Mouse (Mus musculus) CH12.LX (cell line): ENCODE results near the gene 1600012H06Rik. TPM values are rescaled to one million over a fixed set of nuclear protein-coding genes. Genes with fewer than 3 reads are reported as not detected.

Source experiments
- DNase-seq: peaks from one replicate; pipeline ENCODE4 v3.0.0-alpha.2; 2013; ENCODE audit errors: extremely low read depth
- H3K27ac ChIP-seq: 2 replicates; pipeline ENCODE4 v1.5.1; 2012; ENCODE audit warnings: low read depth, mild to moderate bottlenecking, control low read depth, moderate library complexity; ENCODE audit not compliant: insufficient read depth
- H3K27me3 ChIP-seq: replicated peaks from 2 replicates; pipeline ENCODE3; 2012; ENCODE audit warnings: inconsistent platforms
- H3K36me3 ChIP-seq, 2 experiments: replicated peaks in 1 of 2; 2 replicates each; pipeline versions ENCODE3 to v1.6.1; 2012; ENCODE audit warnings: inconsistent platforms in 1 of 2, low read length in 1 of 2, mild to moderate bottlenecking in 1 of 2, mixed read lengths in 1 of 2, moderate library complexity in 1 of 2; ENCODE audit not compliant: control insufficient read depth in 1 of 2, insufficient read depth in 1 of 2
- H3K4me1 ChIP-seq, 2 experiments: 2 replicates each; pipeline ENCODE4 v1.6.1; 2012; ENCODE audit warnings: inconsistent platforms in 1 of 2, moderate library complexity in 1 of 2; ENCODE audit not compliant: insufficient read depth in 2 of 2, control insufficient read depth in 1 of 2
- H3K4me2 ChIP-seq: 2 replicates; pipeline ENCODE4 v1.6.1; 2012; ENCODE audit warnings: low read depth, mild to moderate bottlenecking, control low read depth; ENCODE audit not compliant: poor library complexity, insufficient read depth, severe bottlenecking
- H3K4me3 ChIP-seq, 3 experiments: fragments of 150-350 bp in 1 of 3; sonication (generic) in 1 of 3; replicated peaks in 1 of 3; 2 replicates each; pipeline versions ENCODE3 to v1.5.1; 2011 to 2012; ENCODE audit warnings: low read depth in 2 of 3, low read length in 2 of 3, mild to moderate bottlenecking in 2 of 3, moderate library complexity in 2 of 3, control low read depth in 1 of 3, improper control_type of control experiment in 1 of 3, inconsistent platforms in 1 of 3, mixed read lengths in 1 of 3; ENCODE audit not compliant: poor library complexity in 1 of 3
- H3K79me2 ChIP-seq: replicated peaks from 2 replicates; pipeline ENCODE4 v1.6.1; 2012; ENCODE audit warnings: mild to moderate bottlenecking, moderate library complexity; ENCODE audit not compliant: control insufficient read depth, poor library complexity, insufficient read depth, severe bottlenecking; ENCODE audit errors: extremely low read depth
- H3K9ac ChIP-seq: 2 replicates; pipeline ENCODE4 v1.6.1; 2012; ENCODE audit warnings: low read depth, mild to moderate bottlenecking, control low read depth, moderate library complexity; ENCODE audit not compliant: insufficient read depth
- H3K9me3 ChIP-seq: replicated peaks from 2 replicates; pipeline ENCODE3; 2012; ENCODE audit warnings: low read length, inconsistent platforms, mixed read lengths
- CHD2 ChIP-seq: IDR thresholded peaks from 2 replicates; pipeline ENCODE4 v1.6.1; 2011; ENCODE audit warnings: low read length, improper control_type of control experiment
- ELF1 ChIP-seq: IDR thresholded peaks from 2 replicates; pipeline ENCODE4 v1.6.1; 2014; ENCODE audit warnings: low read depth, mild to moderate bottlenecking, inconsistent platforms, low read length, improper control_type of control experiment
- EP300 ChIP-seq: IDR thresholded peaks from 2 replicates; pipeline ENCODE4 v1.6.1; 2011; ENCODE audit warnings: low read length, improper control_type of control experiment
- HCFC1 ChIP-seq: IDR thresholded peaks from 2 replicates; pipeline ENCODE4 v1.6.1; 2012; ENCODE audit warnings: low read depth, mild to moderate bottlenecking, inconsistent platforms, low read length, improper control_type of control experiment
- IRF4 ChIP-seq: IDR thresholded peaks from 2 replicates; pipeline ENCODE4 v1.6.1; 2014; ENCODE audit warnings: low read depth, mild to moderate bottlenecking, inconsistent platforms, low read length, improper control_type of control experiment
- JUN ChIP-seq: IDR thresholded peaks from 2 replicates; pipeline ENCODE4 v1.6.1; 2011; ENCODE audit warnings: low read depth, mild to moderate bottlenecking, low read length, improper control_type of control experiment, moderate library complexity; ENCODE audit not compliant: insufficient read depth
- JUND ChIP-seq: conservative IDR thresholded peaks from 2 replicates; pipeline ENCODE4 v1.6.1; 2011; ENCODE audit warnings: low read depth, low read length, improper control_type of control experiment
- KAT2A ChIP-seq: IDR thresholded peaks from 2 replicates; pipeline ENCODE4 v1.6.1; 2012; ENCODE audit warnings: low read length, improper control_type of control experiment, inconsistent platforms; ENCODE audit not compliant: insufficient replicate concordance
- MAX ChIP-seq: IDR thresholded peaks from 2 replicates; pipeline ENCODE4 v1.6.1; 2011; ENCODE audit warnings: low read length, improper control_type of control experiment
- MEF2A ChIP-seq: IDR thresholded peaks from 2 replicates; pipeline ENCODE4 v1.6.1; 2014; ENCODE audit warnings: low read depth, mild to moderate bottlenecking, inconsistent platforms, low read length, improper control_type of control experiment, borderline replicate concordance
- MXI1 ChIP-seq: IDR thresholded peaks from 2 replicates; pipeline ENCODE4 v1.6.1; 2011; ENCODE audit warnings: mild to moderate bottlenecking, low read depth, low read length, improper control_type of control experiment
- MYC ChIP-seq: IDR thresholded peaks from 2 replicates; pipeline ENCODE4 v1.6.1; 2011; ENCODE audit warnings: low read depth, mild to moderate bottlenecking, improper control_type of control experiment, low read length
- PAX5 ChIP-seq: IDR thresholded peaks from 2 replicates; pipeline ENCODE4 v1.6.1; 2012; ENCODE audit warnings: low read length, inconsistent platforms, mixed read lengths
- POLR2A ChIP-seq: IDR thresholded peaks from 2 replicates; pipeline ENCODE4 v1.6.1; 2011; ENCODE audit warnings: low read depth, mild to moderate bottlenecking, improper control_type of control experiment, low read length
- POLR2AphosphoS2 ChIP-seq: IDR thresholded peaks from 2 replicates; pipeline ENCODE4 v1.6.1; 2011; ENCODE audit warnings: low read depth, low read length, improper control_type of control experiment
- RAD21 ChIP-seq: IDR thresholded peaks from 2 replicates; pipeline ENCODE4 v1.6.1; 2011; ENCODE audit warnings: low read depth, mild to moderate bottlenecking, low read length, improper control_type of control experiment, moderate library complexity
- RCOR1 ChIP-seq: conservative IDR thresholded peaks from 2 replicates; pipeline ENCODE4 v1.6.1; 2012; ENCODE audit warnings: low read depth, mild to moderate bottlenecking, inconsistent platforms, low read length, improper control_type of control experiment
- SMC3 ChIP-seq: IDR thresholded peaks from 2 replicates; pipeline ENCODE4 v1.6.1; 2011; ENCODE audit warnings: low read depth, low read length, improper control_type of control experiment
- TBP ChIP-seq: conservative IDR thresholded peaks from 2 replicates; pipeline ENCODE4 v1.6.1; 2011; ENCODE audit warnings: low read depth, low read length, improper control_type of control experiment
- UBTF ChIP-seq: IDR thresholded peaks from 2 replicates; pipeline ENCODE4 v1.6.1; 2012; ENCODE audit warnings: low read depth, mild to moderate bottlenecking, inconsistent platforms, low read length, improper control_type of control experiment, moderate library complexity
- USF1 ChIP-seq: IDR thresholded peaks from 2 replicates; pipeline ENCODE4 v1.6.1; 2014; ENCODE audit warnings: low read depth, mild to moderate bottlenecking, inconsistent platforms, low read length, improper control_type of control experiment
- ZMIZ1 ChIP-seq: IDR thresholded peaks from 2 replicates; pipeline ENCODE4 v1.6.1; 2012; ENCODE audit warnings: low read depth, mild to moderate bottlenecking, inconsistent platforms, low read length, improper control_type of control experiment
- ZNF384 ChIP-seq: IDR thresholded peaks from 2 replicates; pipeline ENCODE4 v1.6.1; 2012; ENCODE audit warnings: low read depth, low read length, improper control_type of control experiment, inconsistent platforms
- dilution Hi-C: fragments of 300-500 bp; cut with MboI; formaldehyde crosslinking; loops from 2 replicates; pipeline ENCODE4 v1.14.3; 2020; ENCODE audit warnings: low sequenced_read_pairs; ENCODE audit not compliant: extremely low pct_unique_long_range_greater_than_20kb, extremely low pct_ligation_motif_present
- in situ Hi-C: fragments of 300-500 bp; cut with MboI; formaldehyde crosslinking; loops from 3 replicates; pipeline ENCODE4 v1.14.3; 2019; ENCODE audit warnings: low sequenced_read_pairs, low pct_ligation_motif_present, low pct_unique_long_range_greater_than_20kb, mixed read lengths
- polyA plus RNA-seq: library from polyadenylated mRNA; unstranded; fragments of >175 nt; gene quantifications from 2 replicates; pipeline ENCODE4 v1.2.1, GENCODE M21; 2012; ENCODE audit warnings: low read depth; ENCODE audit not compliant: insufficient read length
- total RNA-seq, 2 experiments: library from RNA; depleted of rRNA; stranded (reverse); fragments of 300-350 nt in 1 of 2; fragments of >200 nt in 1 of 2; gene quantifications; 2 replicates each; pipeline ENCODE4 v1.2.3; 2012 to 2014

1600012H06Rik gene
- total and polyA plus RNA-seq, 3 experiments: 5.4 to 12.4 (median 10.6) TPM

DNA sequence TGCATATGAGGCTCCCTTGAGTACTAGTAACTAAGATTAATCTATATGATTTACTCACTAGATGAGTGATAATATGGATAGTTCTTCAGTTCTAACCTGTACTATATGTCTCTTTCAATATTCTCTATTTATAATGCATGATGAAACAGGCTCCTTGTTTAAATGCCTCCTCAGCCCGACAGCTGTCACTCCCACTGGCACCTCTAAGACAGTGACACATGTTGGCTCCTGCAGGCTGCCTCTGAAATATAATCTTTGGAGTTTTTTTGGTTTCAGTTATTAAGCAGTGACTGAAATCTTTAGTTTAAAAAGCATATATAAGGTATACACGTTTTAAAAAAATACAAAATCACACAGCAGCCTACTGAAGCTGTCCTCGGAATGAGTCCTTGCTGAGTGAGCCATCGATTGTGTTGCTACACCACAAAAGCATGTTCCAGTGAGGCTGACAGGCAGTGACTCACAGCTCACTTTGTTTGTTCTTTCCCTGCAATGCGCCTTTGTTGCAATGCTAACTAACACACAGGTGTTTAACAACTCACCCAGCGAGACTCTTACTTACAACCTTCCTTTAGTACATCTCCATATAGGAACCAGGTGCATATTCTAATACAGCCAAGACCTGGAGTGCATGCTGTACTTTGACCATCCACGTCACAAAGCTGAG lies 6.3 kb downstream of the 1600012H06Rik start:
- in situ Hi-C loops (no loop called here), dilution Hi-C loops (no loop called here)
- no peaks in the 10 kb centered on the region for H3K9me3 ChIP-seq
- peaks cover 53% of the 10 kb centered on the region for H3K79me2 ChIP-seq
- peaks cover 8 to 40% of the 10 kb centered on the region in 2 experiments for H3K4me1 ChIP-seq
- H3K27ac ChIP-seq: no peak overlapping the region
- TF ChIP-seq CHD2 (no peak), MEF2A (no peak), MYC (no peak), IRF4 (no peak), KAT2A (no peak), UBTF (no peak), ZMIZ1 (no peak), POLR2A (no peak), RCOR1 (no peak), JUN (no peak), RAD21 (no peak), SMC3 (no peak)
- H3K27me3 ChIP-seq: no peaks in the 10 kb centered on the region
- peaks cover 64 to 98% of the 10 kb centered on the region in 2 experiments for H3K36me3 ChIP-seq
- H3K4me2 ChIP-seq: no peak overlapping the region
- no peak overlapping the region for H3K4me3 ChIP-seq
- H3K9ac ChIP-seq: no peak overlapping the region
- DNase-seq: no peak

DNA sequence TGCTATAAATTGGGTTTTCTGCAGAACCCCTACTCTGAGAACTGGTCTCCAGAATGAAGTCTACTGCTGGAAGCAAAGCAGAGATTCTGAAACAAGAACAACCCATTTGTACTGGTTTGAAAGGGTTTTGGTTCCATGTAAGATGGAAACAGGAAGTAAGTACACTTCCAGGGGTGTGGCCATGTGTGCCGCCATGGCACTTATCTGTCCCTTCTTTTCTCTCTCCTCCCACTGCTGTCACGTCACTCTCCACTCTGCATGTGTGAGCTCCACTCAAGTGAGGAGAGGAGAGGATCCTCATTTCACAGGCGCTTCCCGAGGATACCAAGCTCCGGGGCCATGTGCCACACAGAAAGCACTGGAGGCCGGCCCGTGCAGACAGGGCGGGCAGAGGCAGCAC lies 10.5 kb downstream of the 1600012H06Rik start:
- Histone ChIP-seq H3K9ac (no peak overlapping the region), H3K27ac (peak overlapping the region; percentile 30)

More for the DNA sequence above, 10.5 kb downstream of the 1600012H06Rik start:
- H3K4me1 ChIP-seq: peaks cover 11 to 52% of the 10 kb centered on the region in 2 experiments
- peaks cover 61 to 92% of the 10 kb centered on the region in 2 experiments for H3K36me3 ChIP-seq
- in situ Hi-C loops: no loop called here
- H3K4me3 ChIP-seq: no peak overlapping the region
- H3K9me3 ChIP-seq: no peaks in the 10 kb centered on the region
- DNase-seq: peak; percentile 83
- H3K79me2 ChIP-seq: peaks cover 64% of the 10 kb centered on the region
- no peak for TF ChIP-seq EP300
- TF ChIP-seq POLR2AphosphoS2: no peak
- peak; percentile 58; the same call in 1 of the 2 replicates for TF ChIP-seq MAX
- TF ChIP-seq HCFC1: 0 out of 2 replicates have a peak, but pooled peaks have one; percentile 18
- TF ChIP-seq POLR2A: peak; percentile 26
- TF ChIP-seq ZMIZ1: no peak
- no peak for TF ChIP-seq JUN
- no peak for TF ChIP-seq ZNF384
- peak; percentile 71 for TF ChIP-seq ELF1
- peak; percentile 53; the same call in 1 of the 2 replicates for TF ChIP-seq MYC
- 0 out of 2 replicates have a peak, but pooled peaks have one; percentile 48 for TF ChIP-seq TBP
- TF ChIP-seq JUND: no peak
- TF ChIP-seq RAD21: no peak
- no peak for TF ChIP-seq SMC3
- no peak for TF ChIP-seq PAX5
- TF ChIP-seq CHD2: no peak
- TF ChIP-seq USF1: no peak
- peak; percentile 57; the same call in 1 of the 2 replicates for TF ChIP-seq MXI1
- TF ChIP-seq, all 38 proteins: peak for 7
- H3K4me2 ChIP-seq: no peak overlapping the region
- no peaks in the 10 kb centered on the region for H3K27me3 ChIP-seq
- dilution Hi-C loops: no loop called here
